Mouse (Mus musculus): ENCODE measurements around the gene Manba. TPM values are rescaled to one million over a fixed set of nuclear protein-coding genes. Genes with fewer than 3 reads are reported as not detected.

The Manba gene
- polyA plus RNA-seq, 2 experiments = 4.2 to 6.5 TPM

- Histone ChIP-seq H3K4me1 (ENCODE audit: control insufficient read depth, insufficient read depth, low read length) (peaks cover 7% of the 10 kb centered on the region), H3K9me3 (ENCODE audit: control insufficient read depth, low read length) (no peaks in the 10 kb centered on the region), H3K27ac (replicated peaks; ENCODE audit: low read depth, low read length) (no peak overlapping the region), H3K4me2 (replicated peaks; ENCODE audit: low read depth, low read length, severe bottlenecking) (no peak overlapping the region), H3K27me3 (ENCODE audit: control insufficient read depth, insufficient read depth, low read length) (no peaks in the 10 kb centered on the region), H3K36me3 (ENCODE audit: control insufficient read depth, insufficient read depth, low read length) (peaks cover 76% of the 10 kb centered on the region), H3K4me3 (replicated peaks; ENCODE audit: low read length) (no peak overlapping the region), H3K9ac (ENCODE audit: low read depth, low read length, severe bottlenecking) (no peak overlapping the region)
- peak; percentile 41; the same call in 1 of the 2 replicates for ATAC-seq (ENCODE audit: low FRiP score, low read depth)
- DNase-seq (ENCODE audit: low spot score) = no peak
- 46% methylated on average over 5 of the region's 5 CpGs for WGBS
- TF ChIP-seq POLR2A (IDR thresholded peaks at IDR 0.05; ENCODE audit: borderline replicate concordance, extremely low read depth, insufficient read depth, insufficient read length) = no peak
Observed at GRCm38 (mm10) chr3:135591376-135591775, 106.0 kb downstream of the Manba start.

DNA sequence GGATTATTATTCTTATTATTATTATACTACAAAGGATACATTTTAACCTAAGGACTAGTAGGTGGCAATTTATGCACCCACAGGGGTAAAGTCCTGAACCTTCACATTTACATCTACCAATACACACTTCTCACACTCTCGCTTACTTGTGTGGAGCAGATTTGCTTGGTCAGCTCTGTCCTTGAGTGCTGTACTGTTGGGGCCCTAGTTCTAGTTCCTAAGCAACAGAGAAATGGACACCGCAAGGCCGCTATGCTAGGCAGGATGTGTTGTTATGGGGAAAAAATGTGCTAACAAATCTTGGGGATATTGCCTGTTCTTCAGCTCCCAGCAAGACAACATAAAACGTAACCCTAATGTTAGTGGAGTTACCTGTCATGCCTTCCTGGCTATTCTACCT, 106.6 kb downstream of the Manba start:
- Histone ChIP-seq H3K4me1 (ENCODE audit: control insufficient read depth, insufficient read depth, low read length) (peaks cover 7% of the 10 kb centered on the region), H3K36me3 (ENCODE audit: control insufficient read depth, insufficient read depth, low read length) (peaks cover 76% of the 10 kb centered on the region), H3K9ac (ENCODE audit: low read depth, low read length, severe bottlenecking) (no peak overlapping the region), H3K27ac (replicated peaks; ENCODE audit: low read depth, low read length) (no peak overlapping the region), H3K9me3 (ENCODE audit: control insufficient read depth, low read length) (no peaks in the 10 kb centered on the region), H3K27me3 (ENCODE audit: control insufficient read depth, insufficient read depth, low read length) (no peaks in the 10 kb centered on the region), H3K4me2 (replicated peaks; ENCODE audit: low read depth, low read length, severe bottlenecking) (no peak overlapping the region), H3K4me3 (replicated peaks; ENCODE audit: low read length) (no peak overlapping the region)
- ATAC-seq (ENCODE audit: low FRiP score, low read depth) = no peak
- no peak for DNase-seq (ENCODE audit: low spot score)
- no peak for TF ChIP-seq POLR2A (IDR thresholded peaks at IDR 0.05; ENCODE audit: borderline replicate concordance, extremely low read depth, insufficient read depth, insufficient read length)
- WGBS = 85% methylated on average over 4 of the region's 4 CpGs

DNA sequence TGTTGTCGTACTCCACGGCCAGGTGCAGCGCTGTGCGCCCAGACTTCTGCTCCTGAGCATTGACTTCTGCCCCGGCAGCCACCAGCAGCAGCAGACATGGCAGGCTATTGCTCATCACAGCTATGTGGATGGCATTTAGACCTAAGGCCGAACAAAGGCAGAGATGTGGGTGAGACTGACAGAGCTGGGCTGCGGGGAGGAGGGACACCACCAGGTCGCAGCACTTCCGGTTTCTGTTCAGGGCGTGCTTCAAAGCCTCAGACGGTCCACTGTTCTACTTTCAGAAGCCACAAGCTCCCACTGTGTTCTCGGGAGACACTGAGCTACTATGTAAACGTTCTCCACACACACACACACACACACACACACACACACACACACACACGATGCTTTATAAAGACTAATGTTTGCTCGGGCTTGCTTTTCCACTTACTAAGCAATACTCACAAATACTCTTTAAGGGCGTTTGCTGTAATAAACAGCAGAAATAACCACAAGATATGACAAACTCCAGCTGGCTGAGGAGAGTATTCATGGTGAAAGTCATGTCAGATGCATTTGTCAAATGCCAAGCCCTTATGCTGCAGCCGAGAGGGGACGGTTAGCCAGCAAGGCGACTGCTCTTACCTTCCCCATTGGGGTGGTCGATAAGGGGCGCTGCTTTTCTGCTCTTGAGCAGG, 109.0 kb downstream of the Manba start:
- Histone ChIP-seq H3K9me3 (ENCODE audit: control insufficient read depth, low read length) (no peaks in the 10 kb centered on the region), H3K27me3 (ENCODE audit: control insufficient read depth, insufficient read depth, low read length) (no peaks in the 10 kb centered on the region), H3K9ac (ENCODE audit: low read depth, low read length, severe bottlenecking) (no peak overlapping the region), H3K36me3 (ENCODE audit: control insufficient read depth, insufficient read depth, low read length) (peaks cover 62% of the 10 kb centered on the region), H3K4me3 (replicated peaks; ENCODE audit: low read length) (no peak overlapping the region), H3K4me2 (replicated peaks; ENCODE audit: low read depth, low read length, severe bottlenecking) (no peak overlapping the region), H3K4me1 (ENCODE audit: control insufficient read depth, insufficient read depth, low read length) (peaks cover 7% of the 10 kb centered on the region), H3K27ac (replicated peaks; ENCODE audit: low read depth, low read length) (no peak overlapping the region)
- no peak for TF ChIP-seq POLR2A (IDR thresholded peaks at IDR 0.05; ENCODE audit: borderline replicate concordance, extremely low read depth, insufficient read depth, insufficient read length)
- DNase-seq (ENCODE audit: low spot score) (no peak), ATAC-seq (ENCODE audit: low FRiP score, low read depth) (no peak)
- WGBS = 79% methylated on average over 21 of the region's 21 CpGs

GRCm38 (mm10) chr3:135597014-135597413, 111.6 kb downstream of the Manba start:
- ATAC-seq (ENCODE audit: low FRiP score, low read depth) (no peak), DNase-seq (ENCODE audit: low spot score) (no peak)
- 87% methylated on average over 4 of the region's 4 CpGs for WGBS
- Histone ChIP-seq H3K4me3 (replicated peaks; ENCODE audit: low read length) (no peak overlapping the region), H3K4me2 (replicated peaks; ENCODE audit: low read depth, low read length, severe bottlenecking) (no peak overlapping the region), H3K36me3 (ENCODE audit: control insufficient read depth, insufficient read depth, low read length) (peaks cover 64% of the 10 kb centered on the region), H3K9ac (ENCODE audit: low read depth, low read length, severe bottlenecking) (no peak overlapping the region; the same call in 1 of the 2 replicates), H3K4me1 (ENCODE audit: control insufficient read depth, insufficient read depth, low read length) (0 out of 2 replicates have a peak, but pooled peaks cover 3% of the 10 kb centered on the region), H3K27me3 (ENCODE audit: control insufficient read depth, insufficient read depth, low read length) (no peaks in the 10 kb centered on the region), H3K27ac (replicated peaks; ENCODE audit: low read depth, low read length) (0 out of 2 replicates have a peak overlapping the region, but pooled peaks have one; percentile 8), H3K9me3 (ENCODE audit: control insufficient read depth, low read length) (no peaks in the 10 kb centered on the region)
- TF ChIP-seq POLR2A (IDR thresholded peaks at IDR 0.05; ENCODE audit: borderline replicate concordance, extremely low read depth, insufficient read depth, insufficient read length) = no peak

- 88% methylated on average over 3 of the region's 3 CpGs for WGBS
- H3K4me1 ChIP-seq (ENCODE audit: control insufficient read depth, insufficient read depth, low read length) = no peaks in the 10 kb centered on the region
- H3K4me3 ChIP-seq (replicated peaks; ENCODE audit: low read length) = no peak overlapping the region
- DNase-seq (ENCODE audit: low spot score) (no peak), ATAC-seq (ENCODE audit: low FRiP score, low read depth) (no peak)
- no peak overlapping the region for H3K9ac ChIP-seq (ENCODE audit: low read depth, low read length, severe bottlenecking)
- H3K27ac ChIP-seq (replicated peaks; ENCODE audit: low read depth, low read length) = no peak overlapping the region
- H3K27me3 ChIP-seq (ENCODE audit: control insufficient read depth, insufficient read depth, low read length) = no peaks in the 10 kb centered on the region
- no peak for TF ChIP-seq POLR2A (IDR thresholded peaks at IDR 0.05; ENCODE audit: borderline replicate concordance, extremely low read depth, insufficient read depth, insufficient read length)
- no peaks in the 10 kb centered on the region for H3K9me3 ChIP-seq (ENCODE audit: control insufficient read depth, low read length)
- H3K4me2 ChIP-seq (replicated peaks; ENCODE audit: low read depth, low read length, severe bottlenecking) = no peak overlapping the region
- peaks cover 64% of the 10 kb centered on the region for H3K36me3 ChIP-seq (ENCODE audit: control insufficient read depth, insufficient read depth, low read length)
Observed at GRCm38 (mm10) chr3:135598355-135598754, 112.9 kb downstream of the Manba start.
